Mouse (Mus musculus): ENCODE data around the gene Mrgprf.

DNA sequence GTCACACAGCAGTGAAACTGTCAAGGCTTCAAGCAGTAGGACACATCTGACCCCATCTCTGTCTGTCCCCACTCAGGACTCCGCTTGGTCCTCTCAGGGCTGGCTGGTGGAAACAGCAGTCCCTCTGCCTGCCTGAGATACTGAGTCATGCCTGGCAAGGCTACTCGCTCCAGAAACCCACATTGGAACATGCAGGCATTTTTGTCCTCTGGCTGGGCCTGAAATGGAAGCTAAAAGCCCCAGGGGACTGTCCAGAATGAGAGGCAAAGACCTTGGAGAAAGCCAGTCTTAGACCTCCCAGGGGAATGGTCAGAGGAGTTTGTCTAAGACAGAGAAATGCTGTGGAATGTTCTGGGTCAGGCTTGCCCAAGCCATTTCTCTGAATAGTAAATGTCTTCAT lies 34.6 kb upstream of the Mrgprf start:
- TF ChIP-seq CTCF (IDR thresholded peaks at IDR 0.05; ENCODE audit: insufficient read depth, low read length): no peak
- TF ChIP-seq POLR2A (IDR thresholded peaks at IDR 0.05; ENCODE audit: borderline replicate concordance, extremely low read depth, low read depth, low read length): no peak
